Mouse (Mus musculus) testis, adult 2 months (tissue): ENCODE data around the gene Cdh15.

Source experiments
- CTCF ChIP-seq: fragments of 200-500 bp; IDR thresholded peaks from 2 replicates; pipeline ENCODE4 v1.5.1; 2012; ENCODE audit warnings: low read depth, mild to moderate bottlenecking, inconsistent platforms, low read length, moderate library complexity; ENCODE audit not compliant: control insufficient read depth, insufficient read depth, insufficient replicate concordance
- POLR2A ChIP-seq: fragments of 200-500 bp; IDR thresholded peaks from 2 replicates; pipeline ENCODE4 v1.6.1; 2012; ENCODE audit warnings: low read depth, mild to moderate bottlenecking, inconsistent platforms, low read length, moderate library complexity; ENCODE audit not compliant: control insufficient read depth

DNA sequence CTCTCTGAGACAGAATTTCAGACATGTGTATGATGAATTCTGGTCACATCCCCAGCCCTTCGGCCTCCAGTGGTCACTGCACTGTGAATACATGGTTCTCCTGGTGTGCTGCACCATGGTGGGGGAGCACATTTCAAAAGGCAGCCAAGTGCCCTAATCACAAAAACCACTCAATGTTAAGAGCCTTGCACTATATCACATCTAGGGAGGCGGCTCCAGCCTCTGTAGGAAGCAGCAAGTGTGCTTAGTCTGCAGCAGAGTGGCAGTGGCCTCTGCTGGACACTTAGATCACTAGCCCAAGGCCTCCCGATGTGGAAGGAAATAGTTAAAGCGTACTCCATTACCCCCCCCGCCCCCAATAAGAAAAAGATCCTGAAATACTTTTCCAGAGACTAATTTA, 51.3 kb downstream of the Cdh15 start:
- no peak for TF ChIP-seq POLR2A
- TF ChIP-seq CTCF = no peak
